Mouse (Mus musculus): ENCODE data around the gene Srrm4.
A peak's percentile ranks its signal among the peaks of the same experiment; 100 is the strongest.

Gene Srrm4

DNA sequence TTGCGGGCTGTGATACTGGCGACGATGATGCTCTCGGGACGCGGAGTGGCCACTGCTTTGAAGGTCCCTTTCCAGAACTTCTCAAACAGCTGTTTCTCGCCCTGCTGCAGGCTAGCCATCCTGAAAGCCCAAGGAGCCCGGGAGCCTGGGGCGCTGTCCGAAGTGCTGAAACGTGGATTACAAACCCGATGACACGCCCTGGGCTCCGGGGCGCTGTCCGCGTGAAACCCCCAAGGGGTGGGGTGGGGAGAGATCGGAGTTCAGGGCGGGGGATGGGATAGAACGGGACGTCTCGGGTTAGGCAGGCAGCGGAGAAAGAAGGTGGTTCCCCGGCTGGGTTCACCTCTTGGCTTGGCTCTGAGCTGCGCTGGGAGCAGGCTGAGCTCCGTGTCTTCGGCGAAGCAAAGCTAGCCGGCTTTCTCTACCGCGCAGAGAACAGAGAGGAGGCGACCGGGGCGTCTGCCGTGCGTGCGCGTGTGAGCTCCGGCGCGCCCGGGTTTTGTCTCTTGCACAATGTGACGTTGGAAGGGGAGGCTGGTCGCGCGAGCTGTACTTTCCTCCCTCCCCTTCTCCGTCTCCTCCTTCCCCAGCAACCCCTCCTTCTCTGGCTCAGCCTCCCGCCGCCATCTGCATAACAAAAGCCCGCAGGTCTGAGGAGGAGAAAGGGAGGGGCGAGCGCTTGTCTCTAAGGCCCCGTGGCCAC is at the start of gene Srrm4:
TSS of gene Srrm4 (minus strand) at position 472 of the 703 bp plus-strand sequence.
- DNase-seq (ENCODE audit: low spot score): peak; percentile 89

DNA sequence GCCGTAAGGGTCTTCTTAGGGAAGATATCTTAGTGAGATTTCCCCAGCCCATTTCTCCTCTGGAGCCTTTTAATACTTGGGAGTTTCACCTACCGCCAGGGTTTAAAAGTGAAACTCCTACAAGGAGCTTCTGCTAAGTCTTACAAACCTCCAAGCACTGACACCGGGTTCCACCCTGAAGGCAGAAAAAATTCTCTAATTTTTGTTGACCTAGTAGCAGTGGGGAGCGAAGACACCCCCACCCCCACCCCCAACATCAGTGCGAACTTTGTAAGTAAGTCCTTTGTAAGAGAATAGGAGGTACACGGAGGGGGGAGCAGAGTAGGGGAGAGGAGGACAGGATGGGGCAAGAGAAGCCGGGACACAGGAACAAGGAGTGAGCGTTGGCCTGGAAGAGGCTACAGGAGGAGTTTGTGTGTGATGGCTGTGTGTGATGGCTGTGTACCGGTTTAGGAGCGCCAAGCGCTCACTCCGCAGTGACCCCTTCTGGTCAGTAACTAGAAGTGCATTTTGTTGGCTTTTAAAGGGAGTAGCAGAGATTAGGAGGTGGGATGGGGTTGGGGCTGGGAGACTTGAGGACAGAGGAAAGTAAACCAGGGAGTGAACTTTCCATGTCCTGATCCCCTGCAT is 1.3 kb upstream of the Srrm4 start:
- DNase-seq (ENCODE audit: low spot score): no peak

DNA sequence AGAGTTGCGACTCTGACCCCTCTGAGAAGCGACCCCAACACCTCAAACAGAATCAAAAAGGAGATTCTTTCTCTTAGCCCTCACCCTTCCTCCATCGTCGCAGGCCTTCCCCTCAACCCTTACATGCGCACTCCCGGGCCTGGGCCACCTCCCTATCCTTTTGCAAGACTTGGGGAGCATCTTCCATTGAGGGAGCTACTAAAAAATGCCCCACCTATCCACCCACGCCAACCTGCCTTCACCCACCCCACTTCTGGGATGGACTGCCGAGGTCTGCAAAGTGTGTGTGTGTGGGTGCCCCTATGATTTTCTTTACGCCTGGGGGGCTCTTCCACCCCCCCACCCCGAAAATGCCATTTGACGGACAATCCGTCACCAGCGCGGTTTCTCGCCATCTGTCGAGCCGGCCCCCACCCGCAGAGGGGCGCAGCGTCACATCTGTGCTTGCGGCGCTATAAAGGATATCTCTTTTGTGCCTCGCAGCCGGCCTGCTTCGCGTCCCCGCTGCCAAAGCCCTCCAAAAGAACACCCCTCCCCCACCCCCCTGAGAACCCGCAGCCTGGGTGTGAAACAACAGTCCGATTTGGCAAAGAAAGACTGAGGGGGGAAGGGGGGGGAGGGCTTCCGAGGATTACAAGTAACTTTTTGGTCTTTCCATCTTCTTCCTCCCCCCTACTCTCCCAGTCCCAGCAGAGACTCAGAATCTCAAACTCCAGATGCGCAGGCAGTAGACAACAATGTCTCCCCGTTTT is 608 bp upstream of the Srrm4 start:
- no peak for DNase-seq (ENCODE audit: low spot score)

DNA sequence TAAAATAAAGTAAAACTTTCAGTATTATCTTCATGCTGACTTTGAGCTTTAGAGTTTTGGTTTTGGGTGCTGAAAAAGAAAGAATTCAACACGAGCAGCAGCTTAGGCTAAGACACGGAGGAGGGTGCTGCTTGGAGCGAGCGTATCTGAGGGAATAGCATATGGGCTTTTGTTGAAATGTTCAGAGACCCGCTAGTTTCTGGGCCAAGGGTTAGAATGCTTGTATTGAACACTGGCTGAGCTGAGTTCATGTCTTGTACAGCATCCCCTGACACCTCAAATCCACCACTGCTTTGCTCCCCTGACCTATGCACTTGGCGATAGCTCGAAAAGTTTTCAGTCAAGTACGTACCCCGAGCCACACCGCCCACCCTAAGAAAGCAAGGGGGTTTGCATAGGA is 919 bp downstream of the Srrm4 start:
- no peak for DNase-seq (ENCODE audit: low spot score)

DNA sequence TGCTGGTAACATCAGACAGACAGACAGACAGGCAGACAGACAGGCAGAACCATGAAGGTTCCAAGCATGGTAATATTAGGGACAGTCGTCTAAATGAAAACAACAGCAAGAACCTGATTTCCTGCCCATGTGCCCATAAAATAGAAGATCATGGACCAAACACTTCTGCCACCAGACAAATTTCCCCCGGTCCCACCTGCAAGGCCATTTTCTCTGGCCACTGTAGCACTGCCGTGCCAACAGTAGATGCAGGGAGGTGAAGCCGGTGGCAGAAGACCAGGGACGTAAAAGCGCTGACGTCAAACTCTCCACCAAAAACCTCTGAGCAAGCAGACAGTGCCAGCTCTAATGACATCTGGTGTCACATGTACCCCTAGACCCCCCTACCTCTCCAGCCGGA is 2.0 kb downstream of the Srrm4 start:
- DNase-seq (ENCODE audit: low spot score): no peak

DNA sequence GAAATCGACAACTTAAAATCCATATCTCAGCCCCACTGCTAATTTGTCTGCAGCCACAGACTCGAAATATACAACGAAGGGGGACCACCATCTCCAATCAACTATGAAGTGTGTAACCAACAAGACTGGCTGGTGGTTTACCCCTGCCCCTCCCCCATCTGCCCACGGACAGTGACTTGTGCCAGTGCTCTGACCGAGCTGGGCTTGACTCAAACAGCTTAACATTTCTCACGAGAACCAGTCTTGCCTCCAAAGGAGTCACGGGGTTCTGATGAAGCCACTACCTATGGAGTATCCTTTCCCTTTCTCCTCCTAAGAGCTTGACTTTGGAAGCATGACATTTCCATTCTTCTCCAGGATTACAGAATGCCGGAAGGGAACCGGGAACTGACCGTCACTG is 2.8 kb downstream of the Srrm4 start:
- no peak for DNase-seq (ENCODE audit: low spot score)

DNA sequence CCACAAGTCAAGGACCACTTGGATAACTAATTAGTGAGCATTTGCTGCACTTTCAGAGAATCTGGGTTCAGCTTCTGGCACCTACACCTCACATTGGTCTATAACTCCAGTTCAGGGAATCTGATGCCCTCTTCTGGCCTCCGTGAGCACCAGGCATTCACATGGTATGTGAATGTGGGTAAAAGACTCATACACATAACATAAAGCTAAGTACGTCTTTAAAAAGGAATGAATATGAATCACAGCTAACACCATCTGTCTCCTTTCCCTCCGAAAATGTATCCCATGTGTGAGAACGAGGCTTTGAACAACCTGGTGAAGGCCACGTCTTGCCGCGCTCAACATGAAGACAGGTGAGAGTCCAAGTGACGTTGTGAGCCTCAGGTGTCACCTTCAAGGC is 12.1 kb downstream of the Srrm4 start:
- DNase-seq (ENCODE audit: low spot score): no peak

DNA sequence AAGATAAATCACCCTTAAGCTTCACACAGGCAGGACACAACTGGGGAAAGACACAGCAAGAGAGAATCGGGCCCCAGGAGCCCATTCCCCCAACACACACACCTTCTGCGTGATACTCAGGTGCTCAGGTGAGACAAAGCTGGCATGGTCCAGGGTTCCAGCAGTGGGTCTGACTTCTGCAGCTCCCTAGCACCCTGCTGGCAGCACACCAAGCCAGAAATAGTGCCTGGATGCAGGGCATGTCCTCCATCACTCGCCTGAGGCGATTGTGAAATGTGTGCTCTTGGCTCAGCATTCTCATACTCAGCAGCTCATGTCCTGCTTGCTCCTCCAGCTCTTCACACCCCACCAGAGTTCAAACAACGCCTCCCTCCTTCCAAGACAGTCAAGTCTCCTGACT is 14.5 kb downstream of the Srrm4 start:
- no peak for DNase-seq (ENCODE audit: low spot score)

DNA sequence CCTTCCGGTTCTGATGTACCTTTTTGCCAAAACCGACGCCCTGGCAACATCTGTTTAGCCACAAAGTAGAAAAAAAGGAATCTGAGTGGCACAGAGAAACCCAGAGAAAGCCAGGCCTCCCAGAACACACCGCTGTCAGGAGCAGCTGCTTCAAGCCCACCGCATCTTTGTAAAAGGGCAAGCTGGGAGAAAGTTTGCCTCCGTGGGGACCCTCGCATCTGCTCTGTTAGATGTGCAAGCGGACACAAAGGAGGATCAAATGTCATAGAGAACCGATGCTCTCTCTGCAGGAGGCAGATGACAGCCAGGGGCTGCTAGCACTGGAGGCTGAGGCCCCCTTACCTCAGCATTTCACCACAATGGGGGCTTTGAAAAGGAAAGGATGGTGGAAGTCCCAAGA is 18.3 kb downstream of the Srrm4 start:
- DNase-seq (ENCODE audit: low spot score): no peak

DNA sequence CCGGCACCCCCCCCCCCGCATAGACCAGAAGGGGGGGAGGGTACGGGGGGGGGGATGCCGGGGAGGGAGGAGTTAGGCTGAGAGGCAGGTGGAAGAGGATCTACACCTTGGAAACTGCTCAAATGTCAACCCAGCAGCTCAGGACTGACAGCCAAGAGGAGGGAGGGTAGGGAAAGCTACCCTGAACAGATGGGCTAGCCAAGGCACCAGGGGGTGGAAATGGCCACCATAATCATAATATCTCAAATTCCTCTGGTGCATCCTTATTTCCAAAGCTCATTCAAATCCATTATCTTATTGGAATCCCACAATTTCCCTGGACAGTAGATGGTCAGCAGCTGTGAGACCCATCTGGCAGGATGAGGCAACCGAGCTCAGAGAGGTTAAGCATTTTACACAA is 19.7 kb downstream of the Srrm4 start:
- no peak for DNase-seq (ENCODE audit: low spot score)

DNA sequence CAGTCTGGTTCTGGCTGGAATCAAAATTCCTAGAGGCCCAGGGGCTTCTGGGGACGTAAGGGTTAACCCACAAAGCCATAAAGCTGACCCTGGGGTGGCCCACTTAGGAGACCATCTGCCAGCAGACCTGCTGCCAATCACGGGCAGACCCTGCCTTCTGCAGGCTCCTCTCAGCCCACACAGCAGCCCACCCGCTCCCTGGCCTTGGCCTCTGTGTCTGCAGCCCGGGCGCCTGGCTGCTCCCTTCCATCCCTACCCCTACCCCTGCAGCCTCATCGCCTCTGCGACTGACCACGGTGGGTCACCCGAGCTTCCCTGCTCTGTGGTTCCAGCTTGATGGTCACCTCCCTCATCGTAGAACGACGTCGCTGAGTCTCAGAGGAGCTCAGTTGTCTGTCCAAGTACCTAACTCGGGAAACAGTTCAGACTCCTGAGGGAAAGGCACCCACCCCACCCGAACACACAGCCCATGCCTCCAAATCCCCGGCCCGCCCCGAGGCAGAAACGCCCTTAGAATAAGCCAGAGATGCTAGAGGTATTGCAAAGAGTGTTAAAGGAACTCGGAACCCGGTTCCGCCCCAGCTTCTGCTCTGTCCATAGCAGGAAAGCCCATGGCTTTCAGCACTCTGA is 20.3 kb downstream of the Srrm4 start:
- no peak for DNase-seq (ENCODE audit: low spot score)

DNA sequence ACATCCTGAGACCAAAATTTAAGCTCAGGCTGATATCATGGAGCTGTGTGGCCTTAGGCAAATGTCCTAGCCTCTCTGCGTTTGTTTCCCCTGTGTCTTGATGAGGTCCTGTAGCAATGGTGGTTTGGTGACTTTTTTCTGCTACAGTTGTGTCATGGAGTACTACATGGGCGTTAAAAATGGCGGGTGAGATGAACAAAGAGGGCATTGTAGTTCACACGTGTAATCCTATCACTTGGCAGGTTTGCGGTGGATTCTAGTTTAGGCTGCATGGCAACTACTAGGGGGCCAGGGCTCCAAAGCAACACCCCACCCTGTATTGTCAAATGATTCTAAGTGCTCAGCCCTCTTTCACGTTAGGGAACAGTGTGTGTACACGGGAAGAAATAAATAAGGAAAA is 21.1 kb downstream of the Srrm4 start:
- DNase-seq (ENCODE audit: low spot score): no peak

DNA sequence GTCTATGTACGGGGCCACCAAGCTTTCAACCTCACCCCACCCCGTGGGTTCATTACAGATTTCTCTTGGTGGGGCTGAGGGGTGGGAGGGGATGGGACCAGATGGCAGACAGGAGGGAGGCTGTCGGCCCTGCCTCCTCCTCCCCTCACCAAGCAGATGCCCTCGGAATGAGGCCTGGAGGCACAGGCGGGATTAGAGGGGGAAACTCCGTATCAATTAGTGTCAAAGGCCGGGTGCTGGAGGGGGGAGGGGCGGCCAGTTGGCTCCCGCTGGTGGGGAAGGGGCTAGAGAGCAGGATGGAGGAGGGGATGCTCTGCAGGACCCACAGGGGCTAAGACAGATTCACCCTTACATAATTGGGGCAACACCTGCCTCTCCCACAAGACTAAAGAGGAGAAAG is 22.0 kb downstream of the Srrm4 start:
- no peak for DNase-seq (ENCODE audit: low spot score)

DNA sequence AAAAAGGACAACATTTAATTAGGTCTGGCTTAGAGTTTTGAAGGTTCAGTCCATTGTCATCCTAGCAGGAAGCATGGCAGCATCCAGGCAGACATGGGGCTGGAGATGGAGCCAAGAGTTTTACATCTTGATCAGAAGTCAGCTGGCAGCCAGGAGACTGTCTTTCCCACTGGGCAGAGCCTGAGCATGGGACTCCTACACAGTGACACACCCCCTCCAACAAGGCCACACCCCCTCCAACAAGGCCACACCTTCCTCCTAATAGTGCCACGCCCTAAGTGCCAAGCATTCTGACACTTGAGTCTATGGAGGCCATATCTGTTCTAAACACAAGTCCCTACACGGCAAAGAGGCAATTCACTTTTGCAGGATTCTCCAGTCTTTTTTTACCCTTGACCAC is 23.6 kb downstream of the Srrm4 start:
- no peak for DNase-seq (ENCODE audit: low spot score)

DNA sequence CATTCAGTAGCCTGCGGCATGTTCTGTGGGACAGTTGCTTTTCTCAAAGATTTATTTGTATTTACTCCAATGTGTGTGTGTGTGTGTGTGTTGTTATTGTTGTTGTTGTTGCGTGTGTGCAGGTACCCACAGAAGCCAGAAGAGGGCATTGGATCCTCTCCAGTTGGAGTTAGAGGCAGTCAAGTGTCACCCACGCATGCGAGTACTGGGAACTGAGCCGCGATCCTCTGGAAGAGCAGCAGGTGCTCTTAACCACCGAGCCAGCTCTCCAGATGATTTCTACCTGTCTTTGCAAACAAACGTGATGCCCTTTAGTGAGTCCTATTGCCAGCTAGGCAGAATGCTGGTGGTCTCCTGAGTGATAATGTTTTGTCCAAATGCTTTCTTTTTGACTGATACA is 24.3 kb downstream of the Srrm4 start:
- DNase-seq (ENCODE audit: low spot score): no peak

DNA sequence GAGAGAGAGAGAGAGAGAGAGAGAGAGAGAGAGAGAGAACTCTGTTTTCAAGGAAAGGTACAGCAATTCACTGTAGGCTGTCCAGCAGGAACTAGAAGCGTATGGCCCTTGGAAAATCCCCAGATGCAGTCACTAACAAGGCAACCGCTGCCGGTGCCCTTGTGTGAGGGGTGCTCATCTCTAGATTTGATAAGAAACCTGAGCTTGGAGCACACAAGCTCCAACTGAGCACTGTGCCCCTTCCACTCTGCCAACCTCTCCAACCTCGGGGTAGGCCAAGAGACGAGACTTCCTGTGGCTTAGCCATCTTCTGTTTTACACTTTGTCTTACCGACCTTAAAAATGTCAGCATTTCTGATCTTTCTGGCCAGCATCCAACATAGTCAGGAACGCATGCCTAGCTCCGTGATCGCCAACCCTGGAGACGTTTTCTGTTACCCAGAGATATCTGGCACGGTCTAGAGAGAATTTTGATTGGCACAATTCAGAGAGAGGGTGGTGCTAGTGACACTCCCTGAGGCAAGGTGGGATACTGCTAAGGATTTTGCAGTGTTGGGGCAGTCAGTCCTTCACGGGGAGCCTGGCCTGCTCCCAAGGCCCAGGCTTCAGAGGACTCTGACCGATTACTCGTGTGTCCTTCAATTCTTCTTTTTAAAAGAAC is 25.1 kb downstream of the Srrm4 start:
- no peak for DNase-seq (ENCODE audit: low spot score)

DNA sequence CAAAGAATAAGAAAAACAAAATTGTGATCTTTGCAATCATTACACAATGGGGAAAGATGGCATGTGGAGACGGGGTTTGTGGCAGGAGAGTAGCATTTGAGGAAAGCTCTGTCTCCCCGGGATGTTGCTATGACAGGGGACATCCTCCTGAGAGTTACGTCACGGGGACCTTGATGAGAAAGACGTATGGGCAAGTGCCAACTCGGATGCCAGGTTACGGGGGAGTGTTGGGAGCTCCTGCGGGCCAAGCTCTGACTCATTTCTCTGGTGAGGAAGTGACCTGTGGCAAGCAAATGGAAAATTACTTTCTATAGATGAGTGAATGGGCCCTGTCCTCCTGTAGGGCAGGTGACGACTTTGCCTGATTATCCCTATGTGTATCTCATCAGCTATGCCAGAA is 26.0 kb downstream of the Srrm4 start:
- no peak for DNase-seq (ENCODE audit: low spot score)

DNA sequence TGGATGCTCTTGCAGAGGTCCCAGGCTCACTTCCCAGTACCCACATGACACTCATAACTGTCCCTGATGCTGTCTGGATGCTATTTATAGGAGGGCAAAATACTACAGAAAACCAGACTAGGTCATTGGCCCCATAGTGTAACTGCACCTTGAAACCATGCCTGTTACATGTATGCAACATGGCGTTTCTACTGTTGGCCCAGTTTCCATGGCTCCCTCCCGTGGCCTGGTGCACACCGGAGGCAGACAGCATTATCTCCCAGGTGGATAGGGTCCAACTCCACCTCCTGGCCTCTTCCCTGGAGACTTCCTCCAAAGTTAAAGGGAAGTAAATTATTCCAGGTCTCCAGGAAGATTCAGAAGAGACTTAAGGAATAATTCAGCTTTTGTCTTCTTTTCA is 27.2 kb downstream of the Srrm4 start:
- DNase-seq (ENCODE audit: low spot score): no peak

DNA sequence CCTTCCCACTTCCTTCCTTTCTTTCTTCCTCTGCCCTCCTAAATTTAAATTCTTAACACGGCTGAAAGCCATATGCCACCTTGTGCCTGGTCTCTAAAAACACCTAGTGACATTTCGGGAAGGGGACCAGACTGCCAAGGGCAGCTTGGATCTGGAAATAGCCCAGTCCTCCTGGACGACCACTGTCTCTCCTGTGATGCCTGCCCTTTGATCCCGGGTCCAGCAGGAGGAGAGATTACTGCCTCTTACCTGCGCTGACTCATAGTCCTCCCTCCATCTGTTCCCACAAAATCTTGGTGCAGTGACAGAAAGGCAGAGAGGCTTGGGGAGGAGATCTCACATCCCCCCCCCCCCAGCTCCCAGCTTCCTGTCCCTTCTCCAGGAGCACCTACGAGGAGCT is 27.9 kb downstream of the Srrm4 start:
- no peak for DNase-seq (ENCODE audit: low spot score)

DNA sequence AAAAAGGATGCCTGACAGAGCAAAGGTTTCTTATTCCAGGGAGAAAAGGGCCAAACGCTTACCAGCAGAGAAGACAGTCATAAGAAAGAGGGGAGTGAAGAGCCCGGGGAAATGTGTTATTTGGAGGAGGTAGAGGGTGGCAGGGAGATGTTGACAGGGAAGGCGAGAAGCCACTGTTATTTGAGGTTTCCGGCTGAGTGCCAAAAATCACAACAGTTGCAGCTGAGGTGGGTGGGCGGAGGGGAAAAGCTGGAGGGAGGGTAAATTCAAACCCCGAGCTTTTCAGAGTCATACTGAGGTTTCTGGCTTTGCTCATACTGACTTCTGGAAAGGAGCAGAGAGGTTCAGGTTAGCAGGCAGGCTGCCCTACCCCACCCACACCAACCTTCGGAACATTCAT is 32.5 kb downstream of the Srrm4 start:
- no peak for DNase-seq (ENCODE audit: low spot score)

DNA sequence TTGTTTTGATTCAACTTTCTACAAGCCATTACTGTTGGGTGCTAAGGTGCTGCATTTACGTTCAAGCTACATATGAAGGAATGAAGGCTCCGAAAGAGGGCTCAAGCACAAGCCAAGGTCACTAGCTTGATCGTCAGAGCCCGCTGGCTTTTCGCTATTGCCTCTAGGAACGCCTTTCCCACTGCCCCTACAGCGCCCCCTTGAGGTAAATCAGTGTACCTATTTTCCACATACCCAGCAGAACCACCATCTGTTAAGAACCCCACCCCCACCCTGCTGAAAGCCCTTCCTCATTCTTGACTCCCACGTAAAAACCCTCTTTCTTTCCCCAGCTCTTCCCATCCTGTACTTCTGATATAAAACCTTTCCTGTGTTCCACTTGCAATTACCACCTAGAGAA is 35.0 kb downstream of the Srrm4 start:
- DNase-seq (ENCODE audit: low spot score): no peak

DNA sequence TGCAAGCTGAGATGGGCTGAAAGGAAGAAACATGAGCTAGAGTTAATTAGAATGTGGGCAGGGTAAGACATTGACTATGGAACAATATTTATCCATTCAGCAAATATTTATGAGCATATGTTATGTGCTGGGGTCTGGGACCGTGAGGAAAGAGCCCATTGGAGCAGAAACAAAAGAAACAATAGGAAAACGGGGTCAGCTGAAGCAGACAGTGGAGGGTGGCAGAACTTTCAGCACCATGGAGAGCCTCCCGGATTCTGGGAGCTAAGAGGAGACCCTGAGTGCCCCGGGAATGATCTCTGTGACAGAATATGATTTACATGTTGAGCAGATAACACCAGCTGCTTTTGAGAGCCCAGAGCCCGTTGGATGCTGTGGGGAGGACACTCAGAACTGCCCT is 37.7 kb downstream of the Srrm4 start:
- DNase-seq (ENCODE audit: low spot score): no peak

DNA sequence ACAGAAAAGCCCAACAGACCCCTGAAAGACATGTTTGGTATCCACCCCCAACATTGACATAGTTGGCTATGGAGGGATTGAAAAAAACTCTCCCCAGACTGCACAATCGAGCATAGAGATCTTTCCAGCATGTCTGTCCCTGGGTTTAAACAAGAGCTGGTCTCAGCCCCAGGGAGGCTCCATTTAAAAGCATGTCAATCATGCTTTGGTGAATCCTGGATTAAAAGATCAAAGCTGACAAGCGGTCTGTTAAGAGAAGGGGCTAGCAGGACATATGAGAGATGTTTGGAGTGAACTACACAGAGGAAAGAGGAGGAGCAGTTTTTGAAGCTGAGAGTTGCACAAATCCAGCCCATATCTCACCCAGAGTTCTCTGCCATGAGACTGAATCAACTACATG is 38.5 kb downstream of the Srrm4 start:
- no peak for DNase-seq (ENCODE audit: low spot score)
